Comparison of ENCODE assay signal across 16 mouse cellular contexts in genomic region chr4:64043893-64044292, GRCm38 (mm10). TPM values are rescaled to one million over a fixed set of nuclear protein-coding genes. Genes with fewer than 3 reads are reported as not detected.
DNase-seq lines count a peak whose midpoint lies in the region; ATAC-seq and TF ChIP-seq lines count a peak whose summit lies in the region.
"Had no signal": no experiment of that assay in that cellular context is flagged by ENCODE, and none has a peak within 500 bp of the region (broad histone marks: within the 10 kb centered on the region; RNA-seq: fewer than 3 reads in every experiment).

No protein-coding gene starts in this region.

- no peak overlapping the region for H3K9ac ChIP-seq in forebrain, embryonic 15.5 days (replicated peaks)
- H3K9ac ChIP-seq in hindbrain, postnatal 0 days (replicated peaks; ENCODE audit: low read length), result no peak overlapping the region; the same call in 1 of the 2 replicates
- no peak overlapping the region for H3K9ac ChIP-seq in hindbrain, embryonic 12.5 days
- H3K9ac ChIP-seq in lung, embryonic 16.5 days (ENCODE audit: low read length), result no peak overlapping the region
- H3K9ac ChIP-seq in midbrain, postnatal 0 days (replicated peaks; ENCODE audit: low read length, poor library complexity, severe bottlenecking), result no peak overlapping the region

- peaks cover 4% of the 10 kb centered on the region; the same call in 1 of the 2 replicates for H3K27me3 ChIP-seq in forebrain, embryonic 15.5 days
- peaks cover 47% of the 10 kb centered on the region for H3K27me3 ChIP-seq in forebrain, embryonic 10.5 days (ENCODE audit: poor library complexity, severe bottlenecking)
- no peaks in the 10 kb centered on the region for H3K27me3 ChIP-seq in hindbrain, postnatal 0 days (ENCODE audit: insufficient read depth, low read length)
- H3K27me3 ChIP-seq in hindbrain, embryonic 12.5 days, result peaks cover 16% of the 10 kb centered on the region
- H3K27me3 ChIP-seq in lung, embryonic 16.5 days (ENCODE audit: control insufficient read depth, insufficient read depth, low read depth, low read length), result no peaks in the 10 kb centered on the region
- H3K27me3 ChIP-seq in midbrain, postnatal 0 days (ENCODE audit: insufficient read depth, low read length), result 0 out of 2 replicates have a peak, but pooled peaks cover 8% of the 10 kb centered on the region
- H3K27me3 ChIP-seq: CH12.LX had no signal

- no peak for ATAC-seq in forebrain, embryonic 15.5 days (replicated peaks)
- ATAC-seq in hindbrain, postnatal 0 days, result no peak
- no peak for ATAC-seq in hindbrain, embryonic 12.5 days (ENCODE audit: low FRiP score)
- no peak for ATAC-seq in lung, embryonic 16.5 days (ENCODE audit: low read depth)
- ATAC-seq in midbrain, postnatal 0 days (ENCODE audit: low FRiP score), result no peak
- no peak for ATAC-seq in monocyte, adult 5-6 weeks (replicated peaks; ENCODE audit: insufficient number of reproducible peaks, low FRiP score, low TSS enrichment, poor library complexity, severe bottlenecking)

- H3K36me3 ChIP-seq in forebrain, embryonic 15.5 days, result no peaks in the 10 kb centered on the region
- no peaks in the 10 kb centered on the region for H3K36me3 ChIP-seq in forebrain, embryonic 10.5 days (replicated peaks)
- H3K36me3 ChIP-seq in hindbrain, postnatal 0 days (ENCODE audit: insufficient read depth, low read length), result no peaks in the 10 kb centered on the region
- H3K36me3 ChIP-seq in hindbrain, embryonic 12.5 days, result no peaks in the 10 kb centered on the region
- no peaks in the 10 kb centered on the region for H3K36me3 ChIP-seq in lung, embryonic 16.5 days (ENCODE audit: control insufficient read depth, insufficient read depth, low read length)
- no peaks in the 10 kb centered on the region for H3K36me3 ChIP-seq in midbrain, postnatal 0 days (ENCODE audit: insufficient read depth, low read length)

- no peak for TF ChIP-seq CTCF in hindbrain, postnatal 0 days (IDR thresholded peaks at IDR 0.05; ENCODE audit: low read depth)
- no peak for TF ChIP-seq CTCF in midbrain, postnatal 0 days (IDR thresholded peaks at IDR 0.05)

- no peak overlapping the region for H3K27ac ChIP-seq in forebrain, embryonic 15.5 days (replicated peaks)
- H3K27ac ChIP-seq in forebrain, embryonic 10.5 days, result no peak overlapping the region
- peak overlapping the region; percentile 11; the same call in 1 of the 2 replicates for H3K27ac ChIP-seq in hindbrain, postnatal 0 days
- no peak overlapping the region for H3K27ac ChIP-seq in hindbrain, embryonic 12.5 days
- H3K27ac ChIP-seq in lung, embryonic 16.5 days (ENCODE audit: low read length), result no peak overlapping the region
- H3K27ac ChIP-seq in midbrain, postnatal 0 days (ENCODE audit: low read depth, low read length), result no peak overlapping the region
- H3K27ac ChIP-seq: stomach, postnatal 0 days had no signal

- DNase-seq in forebrain, embryonic 10.5 days (ENCODE audit: extremely low spot score, low spot score), result no peak
- no peak for DNase-seq in hindbrain, postnatal 0 days (ENCODE audit: low spot score)
- DNase-seq in lung, postnatal 10 days, result no peak
- no peak for DNase-seq in midbrain, postnatal 0 days (ENCODE audit: low spot score)
- DNase-seq: kidney, postnatal 25 days; layer of hippocampus, postnatal 36 days; left cerebral cortex, postnatal 4 days; right cerebral cortex, postnatal 14 days; thymus, postnatal 14 days had no signal

- H3K4me2 ChIP-seq in forebrain, embryonic 15.5 days (replicated peaks), result peak overlapping the region; percentile 62; the same call in 1 of the 2 replicates
- H3K4me2 ChIP-seq in hindbrain, postnatal 0 days (ENCODE audit: low read depth, low read length), result peak overlapping the region; percentile 74
- H3K4me2 ChIP-seq in hindbrain, embryonic 12.5 days (replicated peaks), result no peak overlapping the region
- peak overlapping the region; percentile 12; the same call in 1 of the 2 replicates for H3K4me2 ChIP-seq in lung, embryonic 16.5 days (ENCODE audit: low read depth, low read length)
- peak overlapping the region; percentile 3; the same call in 1 of the 2 replicates for H3K4me2 ChIP-seq in midbrain, postnatal 0 days (ENCODE audit: low read depth, low read length, poor library complexity, severe bottlenecking)

- peaks cover 17% of the 10 kb centered on the region for H3K4me1 ChIP-seq in forebrain, embryonic 15.5 days
- H3K4me1 ChIP-seq in forebrain, embryonic 10.5 days, result peaks cover 14% of the 10 kb centered on the region
- H3K4me1 ChIP-seq in hindbrain, postnatal 0 days (ENCODE audit: insufficient read depth, low read length), result no peaks in the 10 kb centered on the region
- peaks cover 13% of the 10 kb centered on the region for H3K4me1 ChIP-seq in hindbrain, embryonic 12.5 days
- H3K4me1 ChIP-seq in lung, embryonic 16.5 days (replicated peaks; ENCODE audit: control insufficient read depth, insufficient read depth, low read length), result peaks cover 8% of the 10 kb centered on the region
- H3K4me1 ChIP-seq in midbrain, postnatal 0 days (ENCODE audit: insufficient read depth, low read length), result no peaks in the 10 kb centered on the region

- H3K4me3 ChIP-seq in forebrain, embryonic 15.5 days, result no peak overlapping the region
- no peak overlapping the region for H3K4me3 ChIP-seq in forebrain, embryonic 10.5 days
- H3K4me3 ChIP-seq in hindbrain, postnatal 0 days (ENCODE audit: low read length), result peak overlapping the region; percentile 46; the same call in 1 of the 2 replicates
- no peak overlapping the region for H3K4me3 ChIP-seq in hindbrain, embryonic 12.5 days
- H3K4me3 ChIP-seq in lung, embryonic 16.5 days (ENCODE audit: low read length), result no peak overlapping the region
- H3K4me3 ChIP-seq in midbrain, postnatal 0 days (ENCODE audit: low read depth, low read length), result no peak overlapping the region
- H3K4me3 ChIP-seq: erythroblast, embryonic 14.5 days had no signal

- no peaks in the 10 kb centered on the region for H3K9me3 ChIP-seq in forebrain, embryonic 15.5 days
- H3K9me3 ChIP-seq in forebrain, embryonic 10.5 days, result no peaks in the 10 kb centered on the region
- H3K9me3 ChIP-seq in hindbrain, postnatal 0 days (ENCODE audit: low read length), result no peaks in the 10 kb centered on the region
- no peaks in the 10 kb centered on the region for H3K9me3 ChIP-seq in hindbrain, embryonic 12.5 days (replicated peaks)
- no peaks in the 10 kb centered on the region for H3K9me3 ChIP-seq in lung, embryonic 16.5 days (ENCODE audit: control insufficient read depth, low read length)
- H3K9me3 ChIP-seq in midbrain, postnatal 0 days (ENCODE audit: low read length), result no peaks in the 10 kb centered on the region

- WGBS in forebrain, embryonic 15.5 days, result 83% methylated on average over 4 of the region's 4 CpGs
- WGBS in forebrain, embryonic 10.5 days, result 84% methylated on average over 4 of the region's 4 CpGs
- WGBS in hindbrain, postnatal 0 days, result 67% methylated on average over 4 of the region's 4 CpGs
- WGBS in hindbrain, embryonic 12.5 days, result 84% methylated on average over 4 of the region's 4 CpGs
- WGBS in lung, embryonic 16.5 days, result 72% methylated on average over 4 of the region's 4 CpGs
- whole genome bisulfite sequencing in midbrain, postnatal 0 days, result 85% methylated on average over 4 of the region's 4 CpGs

RNA-seq across cellular contexts. Expression of gene Tnc, which starts 2.9 kb away (rescaled TPM):
- polyA plus RNA-seq in forebrain, embryonic 15.5 days (2015; fragmentation: Nextera tagmentation; extraction: Ambion mirVana), result 33.3 and 38.7 TPM in 2 replicates
- 1.2 TPM in 2 replicates for polyA plus RNA-seq in forebrain, embryonic 10.5 days (2016; fragmentation: Nextera tagmentation; extraction: Ambion mirVana)
- 166 and 184 TPM in 2 replicates for total RNA-seq in hindbrain, postnatal 0 days (2014; rRNA removed)
- polyA plus RNA-seq in hindbrain, postnatal 0 days (2015; fragmentation: Nextera tagmentation; extraction: Ambion mirVana), result 35.8 and 37.7 TPM in 2 replicates
- polyA plus RNA-seq in hindbrain, embryonic 12.5 days (2016; fragmentation: Nextera tagmentation; extraction: Ambion mirVana), result 19.3 and 33.8 TPM in 2 replicates
- polyA plus RNA-seq in lung, embryonic 16.5 days (2015; fragmentation: Nextera tagmentation; extraction: Ambion mirVana), result 41.8 and 45.2 TPM in 2 replicates
- 163 and 167 TPM in 2 replicates for total RNA-seq in midbrain, postnatal 0 days (2014; rRNA removed)
- 38.2 and 41.2 TPM in 2 replicates for polyA plus RNA-seq in midbrain, postnatal 0 days (2015; fragmentation: Nextera tagmentation; extraction: Ambion mirVana)
- total RNA-seq in monocyte, adult 5-6 weeks (2017), result not detected in 3 replicates
- polyA plus RNA-seq: erythroblast, embryonic 14.5 days had no signal
